Mouse (Mus musculus) central nervous system, embryonic 14 days (tissue): Measurements from ENCODE around the gene Skint4. TPM values are rescaled to one million over a fixed set of nuclear protein-coding genes. Genes with fewer than 3 reads are reported as not detected.

Experiments used
- polyA plus RNA-seq: library from polyadenylated mRNA; depleted of rRNA; stranded (reverse); fragments of >200 nt; gene quantifications from 2 replicates; pipeline ENCODE4 v1.2.3, GENCODE M21; 2012; rRNA removed

The Skint4 gene
- polyA plus RNA-seq = not detected in 2 replicates

DNA sequence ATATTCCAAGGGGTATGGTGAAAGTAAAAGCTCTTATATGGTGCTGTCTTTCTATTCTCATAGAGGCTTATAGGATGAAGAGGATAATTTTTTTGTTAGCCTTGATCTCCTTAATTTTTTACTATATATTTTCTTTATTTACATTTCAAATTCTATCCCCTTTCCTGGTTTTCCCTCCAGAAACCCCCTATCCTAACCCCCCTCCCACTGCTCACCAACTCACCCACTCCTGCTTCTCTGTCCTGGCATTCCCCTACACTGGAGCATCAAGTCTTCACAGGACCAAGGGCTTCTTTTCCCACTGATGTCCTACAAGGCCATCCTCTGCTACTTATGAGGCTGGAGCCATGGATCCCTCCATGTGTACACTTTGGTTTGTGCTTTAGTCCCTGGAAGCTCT is at the start of gene Skint4:
Gene Skint4, plus strand, starts transcription at position 301 of the 400 bp plus-strand sequence.

Other genes with a start within 250 kb of the Skint4 start
- 0.09 TPM in 1 of 2 replicates, not detected in the other for gene Slc5a9, start 169.1 kb upstream of the Skint4 start, polyA plus RNA-seq
- not detected in 2 replicates for gene Skint8, start 152.6 kb upstream of the Skint4 start, polyA plus RNA-seq
- not detected in 2 replicates for gene Skint7, start 99.1 kb upstream of the Skint4 start, polyA plus RNA-seq
- not detected in 2 replicates for gene Skint1, start 65.7 kb upstream of the Skint4 start, polyA plus RNA-seq
- not detected in 2 replicates for gene Skint3, start 160.2 kb downstream of the Skint4 start, polyA plus RNA-seq